Mouse (Mus musculus) myocyte (in vitro differentiated cells): ENCODE results near the gene Samd4.

Source experiments
- CEBPB ChIP-seq: IDR thresholded peaks from 2 replicates; pipeline ENCODE4 v1.6.1; 2011; ENCODE audit warnings: mild to moderate bottlenecking, moderate library complexity; ENCODE audit not compliant: poor library complexity, insufficient read depth, severe bottlenecking
- E2F4 ChIP-seq: IDR thresholded peaks from one replicate; pipeline ENCODE4 v1.6.1; 2011; ENCODE audit warnings: mild to moderate bottlenecking, control low read depth, moderate library complexity; ENCODE audit not compliant: insufficient read depth
- MAX ChIP-seq: IDR thresholded peaks from one replicate; pipeline ENCODE4 v1.6.1; 2011; ENCODE audit warnings: low read depth, mild to moderate bottlenecking, control low read depth
- MYOD1 ChIP-seq, 3 experiments: IDR thresholded peaks; one replicate each; pipeline ENCODE4 v1.6.1; 2011; ENCODE audit warnings: control low read depth in 2 of 3, low read depth in 2 of 3, mild to moderate bottlenecking in 2 of 3, moderate library complexity in 1 of 3; ENCODE audit not compliant: insufficient read length in 2 of 3, control insufficient read depth in 1 of 3
- POLR2A ChIP-seq: IDR thresholded peaks from one replicate; pipeline ENCODE4 v1.6.1; 2011; ENCODE audit warnings: low read depth, mild to moderate bottlenecking, control low read depth, moderate library complexity; ENCODE audit not compliant: insufficient read length
- POLR2AphosphoS2 ChIP-seq: IDR thresholded peaks from one replicate; pipeline ENCODE4 v1.6.1; 2011; ENCODE audit warnings: low read depth, control low read depth; ENCODE audit not compliant: insufficient read length
- SRF ChIP-seq: IDR thresholded peaks from one replicate; pipeline ENCODE4 v1.6.1; 2011; ENCODE audit warnings: low read depth; ENCODE audit not compliant: control insufficient read depth, insufficient read length
- TCF12 ChIP-seq: IDR thresholded peaks from one replicate; pipeline ENCODE4 v1.6.1; 2011; ENCODE audit warnings: mild to moderate bottlenecking, control low read depth; ENCODE audit not compliant: poor library complexity, insufficient read depth, severe bottlenecking

- TF ChIP-seq POLR2A (no peak), MAX (no peak), E2F4 (no peak), SRF (no peak), CEBPB (no peak), POLR2AphosphoS2 (no peak), MYOD1 (IDR thresholded peaks at IDR 0.05; ENCODE audit: control insufficient read depth in 1 of 3, insufficient read length in 2 of 3, low read depth in 2 of 3) (no peak), TCF12 (no peak)
Observed at GRCm38 (mm10) chr14:46862922-46863321, 19.7 kb upstream of the Samd4 start.
